Mouse (Mus musculus) hematopoietic stem cell, adult 5-6 weeks (primary cell): ENCODE measurements around the gene Atp2b4. TPM values are rescaled to one million over a fixed set of nuclear protein-coding genes. Genes with fewer than 3 reads are reported as not detected.
A peak's percentile ranks its signal among the peaks of the same experiment; 100 is the strongest.

Source experiments
- ATAC-seq, 2 experiments: fragments of 125-278 bp in 1 of 2; replicated peaks in 1 of 2; 2 replicates each; pipeline ENCODE4 v1.8.0; 2016 to 2017; ENCODE audit warnings: inconsistent platforms in 2 of 2, mild to moderate bottlenecking in 2 of 2, moderate number of reproducible peaks in 2 of 2, low read depth in 1 of 2, moderate TSS enrichment in 1 of 2; ENCODE audit not compliant: low FRiP score in 2 of 2, poor library complexity in 2 of 2, severe bottlenecking in 2 of 2, insufficient read depth in 1 of 2, low TSS enrichment in 1 of 2
- total RNA-seq: library from RNA; stranded (forward); fragments of 172-1452, 232-1000 nt; gene quantifications from 2 replicates; pipeline ENCODE4 v1.2.3, GENCODE M21; 2017

The Atp2b4 gene
- total RNA-seq, 1 experiment from 2014 or later = 82.1 TPM

DNA sequence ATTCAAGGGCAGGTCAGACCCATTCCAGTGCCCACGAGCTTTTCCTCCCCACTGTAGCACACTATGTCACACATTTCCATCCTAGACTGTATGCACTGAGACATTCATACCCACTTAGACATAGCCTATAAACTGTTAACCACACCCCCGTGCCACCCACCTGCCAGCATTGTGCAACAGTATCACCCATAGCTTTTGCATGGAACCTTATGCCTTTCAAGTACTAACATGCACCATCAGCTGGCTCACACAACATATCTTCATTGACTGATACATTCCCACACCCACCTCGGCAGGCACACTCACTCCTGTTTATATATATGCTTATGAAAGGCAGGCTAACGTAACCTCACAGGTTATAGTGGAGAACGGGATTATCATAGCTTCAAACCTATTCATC lies 902 bp upstream of the Atp2b4 start:
- peak in 1 of 2 experiments; percentile 10; a peak in 1 of 4 replicates for ATAC-seq

DNA sequence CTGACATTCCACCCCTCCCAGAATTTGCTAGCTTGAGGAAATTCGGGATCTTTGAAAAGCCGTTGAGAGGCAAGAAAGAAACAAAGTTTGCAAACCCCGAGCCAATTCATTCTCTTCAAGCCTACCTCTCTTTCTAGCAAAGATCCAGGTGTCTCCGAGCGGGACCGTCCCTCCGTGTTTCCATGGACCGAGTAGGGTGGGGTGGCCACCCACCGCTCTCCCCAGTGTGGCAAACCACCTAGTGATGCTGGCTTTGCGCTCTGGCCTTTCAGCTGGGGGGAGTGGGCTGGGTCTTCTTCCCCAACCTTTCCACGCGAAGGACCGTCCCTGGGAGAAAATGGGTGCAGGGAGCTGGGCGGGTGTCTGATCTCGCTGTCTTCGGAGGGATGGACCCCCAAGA lies 329 bp downstream of the Atp2b4 start:
- ATAC-seq = no peak

DNA sequence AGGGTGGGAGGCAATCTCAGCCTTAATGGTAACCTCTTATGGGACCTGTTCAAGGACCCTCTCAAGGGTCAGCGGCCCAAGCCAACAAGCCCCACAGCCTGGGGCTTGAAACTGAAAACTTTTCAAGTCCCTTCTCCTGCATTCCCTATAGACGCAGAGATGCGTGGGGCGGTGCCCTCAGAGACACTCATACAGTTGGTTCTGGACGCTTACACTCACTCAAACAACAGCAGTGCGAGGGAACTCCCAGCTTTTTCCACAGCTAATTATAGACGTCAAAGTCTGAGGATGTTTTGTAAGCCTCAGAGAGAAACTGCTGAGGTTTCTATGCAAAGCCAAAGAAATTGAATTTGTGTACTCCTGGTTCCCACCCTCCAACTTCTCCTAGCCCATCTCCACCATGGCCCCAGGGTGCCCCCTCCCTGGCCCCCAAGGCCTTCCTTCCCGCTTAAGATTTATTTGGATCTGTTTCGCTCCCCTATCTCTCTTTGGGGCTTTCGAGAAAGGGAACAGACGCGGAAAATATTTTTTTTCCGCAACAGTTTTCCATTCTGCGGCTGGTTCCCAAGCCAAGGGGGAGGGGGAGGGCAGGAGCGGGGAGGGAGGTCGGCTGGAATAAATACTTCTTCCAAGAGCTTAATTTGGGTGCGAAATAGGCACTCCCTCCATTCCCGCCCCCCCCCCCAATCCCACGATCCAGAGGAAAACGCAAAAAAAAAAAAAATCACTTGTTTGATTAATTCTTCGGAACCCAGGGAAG lies 975 bp downstream of the Atp2b4 start:
- no peak for ATAC-seq

DNA sequence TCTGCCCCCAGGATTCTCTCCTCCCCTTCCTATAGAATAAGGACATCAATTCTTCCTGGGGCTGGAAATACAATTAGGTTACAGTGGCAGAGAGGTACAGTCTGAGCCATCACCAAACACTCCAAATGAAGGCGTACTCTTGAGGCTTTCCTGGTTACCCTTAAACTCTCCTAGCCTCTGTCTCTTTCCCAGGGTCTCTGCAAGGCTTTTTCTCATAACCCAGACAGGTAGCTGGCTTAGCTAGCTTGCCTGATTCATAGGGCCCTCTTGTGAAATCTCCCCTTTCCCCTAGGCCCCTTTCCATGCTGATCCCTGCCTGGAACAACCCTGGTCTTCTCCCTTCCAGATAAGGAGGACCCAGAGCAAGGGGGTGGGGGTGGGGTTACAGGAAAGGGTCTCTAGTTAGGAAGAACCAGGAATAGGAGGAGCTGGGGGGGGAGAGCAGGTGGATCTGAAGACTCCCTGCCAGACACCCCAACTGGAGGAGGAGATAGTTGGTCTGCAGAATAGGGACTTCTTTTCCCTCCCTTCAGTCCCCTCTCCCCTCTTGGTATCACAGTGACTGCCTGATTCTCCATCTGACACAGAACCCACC lies 1.9 kb downstream of the Atp2b4 start:
- no peak for ATAC-seq

DNA sequence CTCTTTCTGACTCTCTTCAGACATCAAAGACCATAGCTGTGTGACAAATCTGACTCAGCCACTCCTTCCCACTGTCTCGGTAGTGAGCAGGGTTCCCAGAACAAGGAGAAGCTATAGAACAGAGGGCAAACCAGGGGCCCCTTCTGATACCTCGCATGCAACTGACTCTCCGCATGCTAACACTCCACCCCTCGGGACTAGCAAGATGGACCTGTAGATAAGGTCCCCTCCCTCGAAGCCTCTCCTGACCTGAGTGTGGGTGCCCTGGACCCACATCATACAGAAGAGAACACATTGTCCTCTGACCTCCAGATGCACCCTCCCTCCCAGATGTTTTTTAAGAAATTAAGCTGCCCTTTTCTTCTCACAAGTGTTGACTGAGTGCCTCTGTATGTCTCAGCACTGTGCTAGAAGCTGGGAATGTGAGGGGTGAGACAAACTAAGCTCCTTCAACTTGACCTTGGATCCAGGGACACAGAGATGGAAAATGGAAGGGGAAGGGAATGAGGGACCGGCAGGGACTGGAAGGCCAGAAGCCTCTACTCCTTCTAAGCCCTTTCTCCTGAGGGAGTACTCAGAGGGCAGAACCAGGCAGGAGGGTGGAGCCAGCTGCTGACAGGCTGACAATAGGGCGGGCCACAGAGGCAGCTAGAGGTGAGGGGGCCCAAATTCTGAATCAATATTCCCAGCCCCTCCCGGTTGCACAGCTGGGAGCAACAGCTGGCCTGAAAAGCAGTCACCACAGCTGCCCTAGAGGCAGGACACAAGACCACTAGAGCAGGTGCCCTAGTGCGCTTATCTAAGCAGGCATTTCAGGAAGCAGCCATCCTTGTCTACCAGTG lies 2.6 kb downstream of the Atp2b4 start:
- no peak for ATAC-seq

DNA sequence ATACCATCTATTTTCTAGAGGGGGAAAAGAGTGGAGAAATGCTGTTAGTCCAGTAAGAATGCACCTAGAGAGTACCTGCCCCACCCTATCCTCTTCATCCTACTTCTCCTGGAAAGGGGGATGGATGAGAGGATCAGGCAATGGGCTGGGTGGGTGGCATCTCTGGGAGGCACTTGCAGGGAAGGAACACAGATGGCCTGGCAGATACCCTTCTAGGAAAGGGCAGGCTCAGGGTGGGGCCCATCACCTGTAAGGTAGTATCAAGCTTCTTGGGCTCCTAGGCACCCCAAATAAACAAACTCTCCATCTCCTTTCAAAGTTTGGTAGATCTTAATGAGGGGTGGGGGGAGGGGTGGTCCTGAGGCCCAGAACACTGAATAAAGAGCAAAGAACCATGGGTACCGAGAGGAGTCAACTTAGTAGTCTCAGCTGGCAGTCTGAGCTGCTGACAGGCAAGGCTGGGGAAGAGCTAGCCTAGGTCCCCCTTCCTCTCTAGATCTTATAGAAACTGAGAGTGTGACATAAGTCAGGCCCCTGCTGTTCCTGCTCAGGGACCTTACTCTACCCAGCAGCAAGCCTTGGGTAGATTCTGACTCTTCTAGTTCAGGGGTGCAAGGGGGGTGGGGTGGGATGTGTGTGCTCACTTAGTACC lies 3.4 kb downstream of the Atp2b4 start:
- no peak for ATAC-seq

DNA sequence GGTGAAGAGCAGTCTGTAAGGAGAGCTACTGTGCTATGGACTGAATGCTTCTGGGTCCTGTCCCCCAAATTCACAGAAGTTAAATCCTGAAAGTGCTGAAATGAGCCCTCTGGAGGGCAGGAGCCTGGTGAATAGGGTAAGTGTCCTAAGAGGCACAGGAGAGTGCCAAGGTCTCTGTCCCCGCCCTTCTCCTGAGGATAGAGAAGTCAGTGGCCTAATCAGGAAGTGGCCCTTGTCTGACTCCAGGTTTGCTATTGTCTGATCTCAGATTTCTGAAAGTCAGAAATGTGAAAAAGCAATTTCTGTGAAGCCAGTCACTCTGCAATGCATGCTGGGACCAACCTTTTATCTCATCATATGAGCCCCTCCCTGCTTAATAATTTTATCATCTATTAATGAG lies 7.2 kb downstream of the Atp2b4 start:
- no peak for ATAC-seq

DNA sequence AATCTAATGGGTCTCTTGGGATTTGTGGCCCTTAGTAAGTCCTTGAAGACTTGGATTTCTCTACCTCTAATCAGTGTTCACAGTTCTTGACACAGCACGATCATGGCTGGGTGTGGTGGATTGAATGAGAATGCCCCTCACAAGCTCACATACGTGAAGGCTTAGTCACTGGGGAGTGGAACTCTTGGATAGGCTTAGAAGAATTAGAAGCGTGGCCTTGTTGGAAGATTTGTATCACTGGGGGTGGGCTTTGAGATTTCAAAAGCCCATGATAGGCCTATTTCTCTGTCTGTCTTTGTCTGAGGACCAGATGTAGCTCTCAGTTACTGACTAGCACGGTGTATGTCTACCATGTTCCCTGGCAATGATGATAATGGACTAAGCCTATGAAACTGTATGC lies 10.8 kb downstream of the Atp2b4 start:
- ATAC-seq = no peak

DNA sequence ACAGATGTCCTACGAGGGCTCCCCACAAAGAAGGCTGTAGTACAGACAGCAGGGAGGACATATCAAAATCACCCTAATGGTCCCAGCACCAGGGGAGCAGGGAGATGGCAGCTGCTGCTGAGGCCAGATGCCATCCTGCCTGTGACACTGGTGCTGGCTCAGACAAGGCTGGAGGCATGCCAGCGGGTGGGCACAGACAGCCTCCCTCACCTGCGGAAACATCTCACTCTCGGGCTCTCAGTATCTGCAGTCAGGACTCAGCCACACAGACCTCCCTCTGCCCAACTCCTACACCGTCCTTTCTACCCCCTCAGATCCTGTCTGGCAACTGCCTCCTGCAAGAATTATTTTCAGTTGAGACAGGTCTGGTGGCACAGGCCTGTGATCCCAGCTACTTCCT lies 12.0 kb downstream of the Atp2b4 start:
- ATAC-seq = no peak

DNA sequence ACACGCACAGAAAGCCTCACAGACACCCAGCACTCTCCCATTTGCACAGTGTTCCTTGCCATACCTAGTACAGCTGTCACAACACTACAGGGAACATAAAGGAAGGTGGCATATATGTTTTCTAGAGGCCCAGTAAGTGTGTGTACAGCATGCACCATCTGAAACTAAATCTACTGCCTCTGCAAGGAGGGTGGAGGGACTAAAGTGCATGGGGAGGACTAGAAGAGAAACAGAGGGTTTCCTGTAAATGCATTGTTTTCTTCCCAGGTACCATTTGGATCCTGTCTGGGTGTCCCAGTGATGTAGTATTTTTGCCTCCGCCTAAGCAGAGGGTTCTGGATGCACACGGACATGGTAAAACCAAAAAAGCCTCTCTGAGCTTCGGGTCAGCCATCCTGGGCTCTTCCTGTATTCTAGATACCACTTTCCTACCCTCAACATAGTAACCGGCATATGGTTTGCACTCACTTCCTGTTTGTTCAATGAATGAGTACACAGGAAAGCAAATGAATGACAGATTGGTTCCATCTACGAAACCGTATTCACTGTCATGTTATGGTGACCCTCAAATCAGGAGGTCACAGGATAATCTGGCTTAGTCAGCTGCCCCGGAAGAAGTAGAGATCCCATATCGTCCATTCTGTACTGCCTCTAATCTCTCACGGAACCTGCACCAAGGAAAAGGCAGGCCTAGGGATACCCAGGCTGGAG lies 13.2 kb downstream of the Atp2b4 start:
- 0 out of 4 replicates have a peak, but pooled peaks of 1 of the 2 experiments have one; percentile 14 for ATAC-seq

DNA sequence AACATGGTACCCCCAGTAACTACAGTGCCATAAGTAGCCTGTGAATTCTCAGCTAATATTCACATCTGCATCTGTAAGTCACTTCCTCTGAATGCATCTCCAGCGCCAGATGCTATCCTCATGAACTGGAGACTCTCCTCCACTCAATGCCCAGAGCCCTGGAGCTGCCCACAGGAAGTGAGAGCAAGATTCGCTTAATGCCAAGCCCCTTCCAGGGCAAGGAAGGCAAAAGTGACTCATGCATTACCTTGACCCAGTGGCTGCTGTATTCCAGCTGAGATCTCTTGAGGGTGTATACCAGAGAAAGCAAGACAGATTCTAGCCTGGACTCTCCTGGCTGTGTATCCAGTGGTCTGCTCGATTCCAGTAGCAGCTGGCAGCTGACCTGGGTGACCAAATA lies 16.2 kb downstream of the Atp2b4 start:
- no peak for ATAC-seq

DNA sequence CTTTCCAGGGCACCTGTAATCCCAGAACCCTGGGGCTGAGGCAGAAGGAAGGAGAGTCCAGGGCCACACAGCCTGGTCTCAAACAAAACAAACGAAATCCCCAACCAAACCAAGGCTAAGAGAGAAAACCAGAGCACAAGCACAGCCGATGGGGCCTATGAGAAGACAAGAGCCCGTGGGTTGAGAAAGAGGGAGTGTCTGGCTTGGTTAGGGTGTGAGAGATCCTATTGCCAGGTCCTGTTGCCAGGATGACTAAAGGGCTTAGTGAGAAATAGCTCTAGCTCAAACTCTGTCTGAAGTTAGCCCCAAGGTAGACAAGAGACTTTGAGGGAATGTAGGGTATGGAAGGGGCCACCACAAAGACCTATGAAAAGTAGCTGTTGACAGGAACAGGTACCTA lies 19.3 kb downstream of the Atp2b4 start:
- ATAC-seq = no peak

DNA sequence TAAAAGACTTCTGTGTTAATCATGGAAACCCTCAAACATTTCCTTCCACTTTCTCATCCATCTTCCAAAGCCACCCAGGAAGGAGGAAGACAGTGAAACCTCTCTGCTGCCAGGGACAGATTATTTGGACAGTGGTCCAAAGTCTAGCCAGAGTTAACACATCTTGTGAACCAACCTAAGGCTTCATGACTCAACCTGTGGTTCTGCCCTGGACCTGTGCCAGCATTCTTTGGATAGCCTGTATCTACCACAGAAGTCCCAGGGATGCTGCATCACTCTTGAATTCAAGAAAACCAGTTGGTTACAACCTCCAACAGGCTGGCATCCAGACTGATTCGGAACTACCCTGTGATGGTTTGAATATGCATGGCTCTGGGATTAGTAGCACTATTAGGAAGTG lies 21.8 kb downstream of the Atp2b4 start:
- ATAC-seq = no peak

DNA sequence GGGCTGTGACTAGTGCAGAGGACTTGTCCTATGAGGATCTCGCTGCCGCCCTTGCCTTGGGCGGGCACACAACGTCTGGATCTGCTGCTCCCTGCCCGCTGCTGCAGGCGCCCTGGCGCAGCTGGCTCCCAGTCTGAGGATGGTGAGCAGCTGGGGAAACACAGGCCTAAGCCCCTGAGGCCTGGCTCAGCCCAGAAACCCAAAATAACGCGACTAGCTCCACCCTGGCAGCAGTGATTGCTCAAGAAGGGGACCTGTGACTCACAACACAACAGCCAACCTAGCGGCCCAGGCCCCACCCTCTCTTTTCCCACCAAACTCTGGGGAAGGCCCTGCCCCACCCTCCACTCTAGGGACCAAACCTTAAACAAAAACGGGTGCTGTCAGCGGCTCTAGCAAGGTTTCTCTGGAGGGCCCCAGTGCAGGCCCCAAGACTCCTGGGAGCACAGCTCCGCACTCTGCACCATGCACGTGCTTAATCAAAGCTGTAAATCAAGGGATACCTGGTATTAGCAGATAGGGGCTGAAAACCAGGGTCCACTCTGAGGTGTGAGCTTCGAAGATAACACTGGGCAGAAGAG lies 23.1 kb downstream of the Atp2b4 start:
- no peak for ATAC-seq

DNA sequence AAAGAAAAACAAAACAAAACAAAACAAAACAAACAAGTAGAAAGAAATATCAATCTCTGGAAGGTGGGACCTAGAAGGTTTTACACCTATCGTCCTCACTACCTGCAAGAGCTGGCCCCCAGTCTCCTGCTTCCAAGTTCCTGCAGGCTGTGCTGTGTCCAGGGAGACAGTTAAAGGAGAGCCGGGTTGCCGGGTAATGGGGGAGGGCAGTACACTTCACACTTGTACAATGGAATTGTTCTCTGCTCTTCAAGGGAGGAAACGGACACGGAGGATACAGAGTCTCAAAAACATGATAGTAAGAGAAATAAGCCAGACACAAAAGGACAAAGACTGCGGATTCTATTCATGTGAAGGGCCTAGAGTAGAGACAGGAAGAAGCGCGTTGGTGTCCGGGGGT lies 28.3 kb downstream of the Atp2b4 start:
- no peak for ATAC-seq

DNA sequence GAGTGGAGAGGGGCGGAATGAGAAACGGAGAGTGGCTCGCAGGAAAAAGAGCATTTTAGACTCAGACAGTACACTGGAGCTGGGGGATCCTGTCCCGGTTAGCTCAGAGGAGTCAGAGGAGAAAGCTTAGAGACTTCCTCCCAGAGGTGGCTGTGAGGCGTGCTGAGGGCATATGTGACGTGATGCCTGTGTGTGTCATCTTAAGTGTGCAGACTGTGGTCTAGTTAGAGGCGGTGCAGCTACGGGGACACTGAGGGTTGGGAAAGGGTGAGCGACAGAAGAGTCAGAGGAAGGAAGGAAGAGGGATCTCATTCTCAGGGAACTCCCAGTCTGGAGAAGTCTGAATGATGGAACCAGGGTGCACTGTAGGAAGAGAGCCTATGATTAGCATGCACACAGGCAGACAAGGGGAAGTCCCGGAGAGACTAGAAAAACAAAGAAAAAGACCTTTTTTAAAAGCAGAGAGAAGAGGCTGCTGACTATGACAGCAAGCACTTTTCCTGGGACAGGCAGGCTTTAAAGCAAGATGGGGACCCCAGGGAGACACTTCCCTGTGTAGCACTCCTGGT lies 28.9 kb downstream of the Atp2b4 start:
- no peak for ATAC-seq

DNA sequence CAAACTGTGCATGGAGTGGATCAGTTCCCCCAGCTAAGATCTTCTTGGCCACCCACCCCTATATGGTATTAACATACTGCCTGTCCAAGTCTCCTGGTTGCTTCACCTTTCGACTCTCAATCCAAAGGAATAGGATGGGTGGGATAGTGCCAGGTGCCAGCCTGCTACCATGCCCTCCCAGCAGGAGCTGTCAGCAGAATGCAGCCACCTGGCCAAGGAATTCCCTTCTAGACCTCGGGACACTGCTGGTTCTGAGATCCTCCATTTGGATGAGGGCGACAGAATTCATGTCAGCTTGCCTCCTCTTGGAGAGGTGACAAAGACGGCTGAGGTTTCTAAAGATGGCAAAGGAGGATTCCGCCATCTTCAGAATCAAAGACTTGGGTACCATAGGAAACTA lies 32.8 kb downstream of the Atp2b4 start:
- ATAC-seq = no peak
